Mouse (Mus musculus) midbrain, embryonic 11.5 days (tissue): ENCODE measurements around the gene Fam169a. TPM values are rescaled to one million over a fixed set of nuclear protein-coding genes. Genes with fewer than 3 reads are reported as not detected.

Experiments
- ATAC-seq: fragments of 200-750 bp; cut with Nextera tagmentation; 2 replicates; pipeline ENCODE4 v1.8.0; 2017; ENCODE audit warnings: moderate TSS enrichment, moderate library complexity; ENCODE audit not compliant: low FRiP score
- DNase-seq: peaks from one replicate; pipeline ENCODE4 v3.0.0; 2015; ENCODE audit warnings: low spot score; ENCODE audit errors: missing footprints
- H3K27ac ChIP-seq: fragments of 300-500 bp; sonication (generic); 2 replicates; pipeline ENCODE4 v1.5.1; 2014; ENCODE audit warnings: low read depth, low read length
- H3K27me3 ChIP-seq: fragments of 300-500 bp; sonication (generic); 2 replicates; pipeline ENCODE4 v1.6.1; 2014; ENCODE audit warnings: mild to moderate bottlenecking, low read length, moderate library complexity, mixed read lengths; ENCODE audit not compliant: control insufficient read depth, insufficient read depth
- H3K36me3 ChIP-seq: fragments of 300-500 bp; sonication (generic); 2 replicates; pipeline ENCODE4 v1.6.1; 2014; ENCODE audit warnings: mild to moderate bottlenecking, low read length, moderate library complexity, mixed read lengths; ENCODE audit not compliant: control insufficient read depth, insufficient read depth
- H3K4me1 ChIP-seq: fragments of 300-500 bp; sonication (generic); 2 replicates; pipeline ENCODE4 v1.6.1; 2014; ENCODE audit warnings: low read length; ENCODE audit not compliant: control insufficient read depth, insufficient read depth
- H3K4me2 ChIP-seq: fragments of 300-500 bp; sonication (generic); 2 replicates; pipeline ENCODE4 v1.6.1; 2014; ENCODE audit warnings: mild to moderate bottlenecking, moderate library complexity
- H3K4me3 ChIP-seq: fragments of 300-500 bp; sonication (generic); 2 replicates; pipeline ENCODE4 v1.5.1; 2014; ENCODE audit warnings: low read depth, low read length
- H3K9ac ChIP-seq: fragments of 300-500 bp; sonication (generic); 2 replicates; pipeline ENCODE4 v1.6.1; 2014; ENCODE audit warnings: low read length
- H3K9me3 ChIP-seq: fragments of 300-500 bp; sonication (generic); 2 replicates; pipeline ENCODE4 v1.6.1; 2016; ENCODE audit warnings: low read length; ENCODE audit not compliant: control insufficient read depth
- WGBS: fragments of 180-500 bp; shearing (Covaris S2); extraction: QIAGEN DNeasy Blood & Tissue Kit; methylation state at CpG from one replicate; pipeline ENCODE4 v1.1.7; 2014; 5-methylcytosine and 5-hydroxymethylcytosine counted together
- polyA plus RNA-seq: library from polyadenylated mRNA; unstranded; fragments of >200 nt; fragmentation: Nextera tagmentation; extraction: Ambion mirVana; gene quantifications from 2 replicates; pipeline ENCODE4 v1.2.1, GENCODE M21; 2014

Fam169a gene
- polyA plus RNA-seq, 1 experiment from 2014 or later = 13.9 TPM

- no peaks in the 10 kb centered on the region for H3K9me3 ChIP-seq
- H3K9ac ChIP-seq = peak overlapping the region; percentile 82
- H3K27me3 ChIP-seq = no peaks in the 10 kb centered on the region; the same call in 1 of the 2 replicates
- DNase-seq (peak; percentile 92), ATAC-seq (peak; percentile 82)
- no peaks in the 10 kb centered on the region for H3K36me3 ChIP-seq
- H3K4me2 ChIP-seq = peak overlapping the region; percentile 88
- peak overlapping the region; percentile 51 for H3K27ac ChIP-seq
- H3K4me1 ChIP-seq = peaks cover 5% of the 10 kb centered on the region
- H3K4me3 ChIP-seq = peak overlapping the region; percentile 87
- WGBS = 0% methylated on average over 60 of the region's 85 CpGs
Observed at GRCm38 (mm10) chr13:97070931-97071625, 4.0 kb downstream of the Fam169a start.

GRCm38 (mm10) chr13:97071626-97072241, 4.6 kb downstream of the Fam169a start:
- ATAC-seq = peak; percentile 78
- peak overlapping the region; percentile 87 for H3K4me3 ChIP-seq
- peak overlapping the region; percentile 82 for H3K9ac ChIP-seq
- H3K4me2 ChIP-seq = peak overlapping the region; percentile 88
- peak; percentile 97 for DNase-seq
- no peaks in the 10 kb centered on the region for H3K36me3 ChIP-seq
- 0% methylated on average over 53 of the region's 76 CpGs for WGBS
- H3K27ac ChIP-seq = peak overlapping the region; percentile 25; the same call in 1 of the 2 replicates
- H3K4me1 ChIP-seq = peaks cover 5% of the 10 kb centered on the region
- H3K9me3 ChIP-seq = no peaks in the 10 kb centered on the region
- H3K27me3 ChIP-seq = no peaks in the 10 kb centered on the region; the same call in 1 of the 2 replicates

GRCm38 (mm10) chr13:97073497-97073896, 6.4 kb downstream of the Fam169a start:
- Histone ChIP-seq H3K36me3 (no peaks in the 10 kb centered on the region), H3K27me3 (no peaks in the 10 kb centered on the region; the same call in 1 of the 2 replicates), H3K4me1 (peaks cover 2% of the 10 kb centered on the region; the same call in 1 of the 2 replicates), H3K9ac (no peak overlapping the region), H3K9me3 (no peaks in the 10 kb centered on the region), H3K27ac (no peak overlapping the region), H3K4me2 (no peak overlapping the region), H3K4me3 (no peak overlapping the region)
- peak; percentile 76 for DNase-seq
- no peak for ATAC-seq
- 60% methylated on average over 1 of the region's 1 CpGs for WGBS

- no peak overlapping the region for H3K27ac ChIP-seq
Observed at GRCm38 (mm10) chr13:97077556-97077955, 10.5 kb downstream of the Fam169a start.

GRCm38 (mm10) chr13:97080201-97080600, 13.1 kb downstream of the Fam169a start:
- H3K9ac ChIP-seq = no peak overlapping the region
- ATAC-seq (no peak), DNase-seq (no peak)
- no peak overlapping the region for H3K27ac ChIP-seq
- H3K9me3 ChIP-seq = no peaks in the 10 kb centered on the region
- no peak overlapping the region for H3K4me2 ChIP-seq
- no peaks in the 10 kb centered on the region for H3K36me3 ChIP-seq
- H3K4me3 ChIP-seq = no peak overlapping the region
- WGBS = 86% methylated on average over 2 of the region's 2 CpGs
- H3K27me3 ChIP-seq = no peaks in the 10 kb centered on the region
- H3K4me1 ChIP-seq = no peaks in the 10 kb centered on the region; the same call in 1 of the 2 replicates

More at GRCm38 (mm10) chr13:97077556-97077955, 10.5 kb downstream of the Fam169a start:
- no peak overlapping the region for H3K4me3 ChIP-seq
- H3K9me3 ChIP-seq = no peaks in the 10 kb centered on the region
- peaks cover 2% of the 10 kb centered on the region; the same call in 1 of the 2 replicates for H3K4me1 ChIP-seq
- 91% methylated on average over 2 of the region's 2 CpGs for WGBS
- no peaks in the 10 kb centered on the region for H3K27me3 ChIP-seq
- DNase-seq (no peak), ATAC-seq (no peak)
- H3K9ac ChIP-seq = no peak overlapping the region
- H3K4me2 ChIP-seq = no peak overlapping the region
- H3K36me3 ChIP-seq = no peaks in the 10 kb centered on the region

GRCm38 (mm10) chr13:97080615-97081014, 13.5 kb downstream of the Fam169a start:
- no peak for ATAC-seq
- Histone ChIP-seq H3K9ac (no peak overlapping the region), H3K27me3 (no peaks in the 10 kb centered on the region), H3K36me3 (no peaks in the 10 kb centered on the region), H3K4me1 (no peaks in the 10 kb centered on the region; the same call in 1 of the 2 replicates), H3K4me2 (no peak overlapping the region), H3K27ac (no peak overlapping the region), H3K9me3 (no peaks in the 10 kb centered on the region), H3K4me3 (no peak overlapping the region)
- WGBS = 88% methylated on average over 3 of the region's 3 CpGs
- no peak for DNase-seq

GRCm38 (mm10) chr13:97082432-97082831, 15.3 kb downstream of the Fam169a start:
- H3K9ac ChIP-seq = no peak overlapping the region
- ATAC-seq = no peak
- no peak overlapping the region for H3K4me3 ChIP-seq
- no peaks in the 10 kb centered on the region for H3K36me3 ChIP-seq
- no peaks in the 10 kb centered on the region; the same call in 1 of the 2 replicates for H3K4me1 ChIP-seq
- WGBS = 89% methylated on average over 7 of the region's 7 CpGs
- H3K27ac ChIP-seq = no peak overlapping the region
- DNase-seq = no peak
- H3K9me3 ChIP-seq = no peaks in the 10 kb centered on the region
- no peak overlapping the region for H3K4me2 ChIP-seq
- no peaks in the 10 kb centered on the region for H3K27me3 ChIP-seq

- DNase-seq (no peak), ATAC-seq (peak; percentile 65; the same call in 1 of the 2 replicates)
- Histone ChIP-seq H3K4me2 (no peak overlapping the region), H3K4me1 (no peaks in the 10 kb centered on the region; the same call in 1 of the 2 replicates), H3K9me3 (no peaks in the 10 kb centered on the region), H3K9ac (no peak overlapping the region), H3K27me3 (no peaks in the 10 kb centered on the region), H3K27ac (no peak overlapping the region), H3K4me3 (no peak overlapping the region), H3K36me3 (no peaks in the 10 kb centered on the region)
- 49% methylated on average over 7 of the region's 9 CpGs for WGBS
Observed at GRCm38 (mm10) chr13:97086316-97086715, 19.2 kb downstream of the Fam169a start.

- no peak for DNase-seq
- no peak for ATAC-seq
- no peaks in the 10 kb centered on the region for H3K9me3 ChIP-seq
- H3K4me3 ChIP-seq = no peak overlapping the region
- H3K36me3 ChIP-seq = no peaks in the 10 kb centered on the region
- H3K4me1 ChIP-seq = no peaks in the 10 kb centered on the region; the same call in 1 of the 2 replicates
- H3K27ac ChIP-seq = no peak overlapping the region
- no peak overlapping the region for H3K9ac ChIP-seq
- H3K4me2 ChIP-seq = no peak overlapping the region
- no peaks in the 10 kb centered on the region for H3K27me3 ChIP-seq
- WGBS = 94% methylated on average over 6 of the region's 6 CpGs
Observed at GRCm38 (mm10) chr13:97087421-97087820, 20.3 kb downstream of the Fam169a start.
